Mouse (Mus musculus) lung, postnatal 0 days (tissue): ENCODE data around the gene Caprin2.

Experiments used
- CTCF ChIP-seq: IDR thresholded peaks from 2 replicates; pipeline ENCODE4 v1.5.1; 2016; ENCODE audit warnings: antibody characterized with exemption, mild to moderate bottlenecking
- EP300 ChIP-seq: IDR thresholded peaks from 2 replicates; pipeline ENCODE4 v1.6.1; 2016; ENCODE audit warnings: antibody characterized with exemption, mild to moderate bottlenecking, control low read depth

GRCm38 (mm10) chr6:148931281-148931680 lies 35.2 kb upstream of the Caprin2 start:
- TF ChIP-seq EP300: no peak
- peak; percentile 34 for TF ChIP-seq CTCF
